Comparison of ENCODE assay signal across 12 mouse cellular contexts in genomic region chr3:82412397-82412796, GRCm38 (mm10). TPM values are rescaled to one million over a fixed set of nuclear protein-coding genes. Genes with fewer than 3 reads are reported as not detected.
DNase-seq lines count a peak whose midpoint lies in the region; ATAC-seq and TF ChIP-seq lines count a peak whose summit lies in the region.
"Had no signal": no experiment of that assay in that cellular context is flagged by ENCODE, and none has a peak within 500 bp of the region (broad histone marks: within the 10 kb centered on the region; RNA-seq: fewer than 3 reads in every experiment).

No protein-coding gene starts in this region.

- ATAC-seq in embryonic facial prominence, embryonic 11.5 days (replicated peaks; ENCODE audit: insufficient number of reproducible peaks, low FRiP score, low TSS enrichment, low read depth), result no peak
- ATAC-seq in liver, embryonic 14.5 days (ENCODE audit: insufficient read depth), result no peak
- ATAC-seq in liver, embryonic 12.5 days, result no peak
- no peak for ATAC-seq in frontal cortex, adult (ENCODE audit: low TSS enrichment)

- H3K27ac ChIP-seq in embryonic facial prominence, embryonic 11.5 days (replicated peaks; ENCODE audit: low read depth, low read length), result no peak overlapping the region
- H3K27ac ChIP-seq in embryonic facial prominence, embryonic 10.5 days (replicated peaks), result no peak overlapping the region
- H3K27ac ChIP-seq in liver, embryonic 14.5 days, result no peak overlapping the region
- H3K27ac ChIP-seq in liver, embryonic 12.5 days, result no peak overlapping the region
- H3K27ac ChIP-seq: hindbrain, embryonic 15.5 days; stomach, embryonic 15.5 days had no signal

- H3K4me1 ChIP-seq in embryonic facial prominence, embryonic 11.5 days (ENCODE audit: control insufficient read depth, insufficient read depth, low read length), result no peaks in the 10 kb centered on the region
- no peaks in the 10 kb centered on the region for H3K4me1 ChIP-seq in embryonic facial prominence, embryonic 10.5 days
- no peaks in the 10 kb centered on the region for H3K4me1 ChIP-seq in liver, embryonic 14.5 days (replicated peaks; ENCODE audit: control insufficient read depth in 2 of 2, insufficient read depth in 2 of 2, low read length in 1 of 2)
- H3K4me1 ChIP-seq in liver, embryonic 12.5 days, result no peaks in the 10 kb centered on the region
- H3K4me1 ChIP-seq: hindbrain, embryonic 15.5 days; stomach, embryonic 15.5 days had no signal

- no peak overlapping the region for H3K9ac ChIP-seq in embryonic facial prominence, embryonic 11.5 days (replicated peaks; ENCODE audit: low read length)
- H3K9ac ChIP-seq in liver, embryonic 14.5 days (replicated peaks), result no peak overlapping the region
- no peak overlapping the region for H3K9ac ChIP-seq in liver, embryonic 12.5 days
- H3K9ac ChIP-seq: hindbrain, embryonic 15.5 days; stomach, embryonic 15.5 days had no signal

- no peak for TF ChIP-seq CTCF in liver, embryonic 14.5 days (IDR thresholded peaks at IDR 0.05; ENCODE audit: low read depth)

- TF ChIP-seq EP300 in liver, embryonic 14.5 days (IDR thresholded peaks at IDR 0.05; ENCODE audit: low read depth), result no peak

- H3K4me3 ChIP-seq in embryonic facial prominence, embryonic 11.5 days (ENCODE audit: low read depth, low read length), result no peak overlapping the region
- H3K4me3 ChIP-seq in embryonic facial prominence, embryonic 10.5 days, result no peak overlapping the region
- no peak overlapping the region for H3K4me3 ChIP-seq in liver, embryonic 14.5 days (ENCODE audit: insufficient read depth in 1 of 2, low read depth in 2 of 2, low read length in 2 of 2)
- no peak overlapping the region for H3K4me3 ChIP-seq in liver, embryonic 12.5 days
- H3K4me3 ChIP-seq: hindbrain, embryonic 15.5 days; stomach, embryonic 15.5 days had no signal

- H3K36me3 ChIP-seq in embryonic facial prominence, embryonic 11.5 days (replicated peaks; ENCODE audit: control insufficient read depth, insufficient read depth, low read depth, low read length), result no peaks in the 10 kb centered on the region
- H3K36me3 ChIP-seq in embryonic facial prominence, embryonic 10.5 days (replicated peaks), result no peaks in the 10 kb centered on the region
- no peaks in the 10 kb centered on the region for H3K36me3 ChIP-seq in liver, embryonic 14.5 days (replicated peaks; ENCODE audit: control insufficient read depth, insufficient read depth, low read depth)
- no peaks in the 10 kb centered on the region for H3K36me3 ChIP-seq in liver, embryonic 12.5 days
- H3K36me3 ChIP-seq: hindbrain, embryonic 15.5 days; stomach, embryonic 15.5 days had no signal

- DNase-seq in embryonic facial prominence, embryonic 11.5 days (ENCODE audit: low spot score), result peak; percentile 79
- DNase-seq in embryonic facial prominence, embryonic 10.5 days (ENCODE audit: low spot score), result no peak
- peak in 2 of 3 experiments; percentile 1 for DNase-seq in liver, embryonic 14.5 days (ENCODE audit: low read depth in 3 of 3, low spot score in 3 of 3)
- peak; percentile 80 for DNase-seq in NIH3T3 (ENCODE audit: low read depth)
- peak; percentile 70 for DNase-seq in forelimb bud, embryonic 11.5 days (ENCODE audit: low read depth, low spot score)
- DNase-seq in cerebellum, adult 8-10 months, result no peak
- DNase-seq: adrenal gland, adult 8-10 months; cerebellum, postnatal 10 days had no signal

- no peaks in the 10 kb centered on the region for H3K9me3 ChIP-seq in embryonic facial prominence, embryonic 11.5 days (replicated peaks; ENCODE audit: control insufficient read depth, low read length)
- no peaks in the 10 kb centered on the region for H3K9me3 ChIP-seq in embryonic facial prominence, embryonic 10.5 days
- no peaks in the 10 kb centered on the region for H3K9me3 ChIP-seq in liver, embryonic 14.5 days (ENCODE audit: control insufficient read depth, low read length)
- no peaks in the 10 kb centered on the region for H3K9me3 ChIP-seq in liver, embryonic 12.5 days (replicated peaks)
- H3K9me3 ChIP-seq: hindbrain, embryonic 15.5 days; stomach, embryonic 15.5 days had no signal

- H3K27me3 ChIP-seq in embryonic facial prominence, embryonic 11.5 days (ENCODE audit: control insufficient read depth, insufficient read depth, low read length), result no peaks in the 10 kb centered on the region
- H3K27me3 ChIP-seq in embryonic facial prominence, embryonic 10.5 days (replicated peaks; ENCODE audit: low read depth, poor library complexity, severe bottlenecking), result no peaks in the 10 kb centered on the region
- no peaks in the 10 kb centered on the region for H3K27me3 ChIP-seq in liver, embryonic 14.5 days (ENCODE audit: control insufficient read depth, insufficient read depth, low read length)
- no peaks in the 10 kb centered on the region for H3K27me3 ChIP-seq in liver, embryonic 12.5 days (replicated peaks)
- H3K27me3 ChIP-seq: hindbrain, embryonic 15.5 days; stomach, embryonic 15.5 days had no signal

- no peak overlapping the region for H3K4me2 ChIP-seq in embryonic facial prominence, embryonic 11.5 days (ENCODE audit: low read depth, low read length)
- no peak overlapping the region for H3K4me2 ChIP-seq in liver, embryonic 14.5 days (ENCODE audit: low read depth)
- H3K4me2 ChIP-seq in liver, embryonic 12.5 days, result no peak overlapping the region
- H3K4me2 ChIP-seq: hindbrain, embryonic 15.5 days; stomach, embryonic 15.5 days had no signal

RNA-seq across cellular contexts. Expression of gene Map9, which starts 54.6 kb away (rescaled TPM):
- 10.0 and 13.6 TPM in 2 replicates for polyA plus RNA-seq in embryonic facial prominence, embryonic 11.5 days (2014; fragmentation: Nextera tagmentation; extraction: Ambion mirVana)
- 7.1 and 8.5 TPM in 2 replicates for polyA plus RNA-seq in embryonic facial prominence, embryonic 10.5 days (2016; fragmentation: Nextera tagmentation; extraction: Ambion mirVana)
- polyA plus RNA-seq in liver, embryonic 14.5 days (2012; rRNA removed), result 0.06 and 0.08 TPM in 2 replicates
- polyA plus RNA-seq in liver, embryonic 14.5 days (2014; fragmentation: Nextera tagmentation; extraction: Ambion mirVana), result 0.05 and 0.28 TPM in 2 replicates
- polyA plus RNA-seq in liver, embryonic 12.5 days (2016; fragmentation: Nextera tagmentation; extraction: Ambion mirVana), result 0.53 and 0.86 TPM in 2 replicates

Comparison
In these comparisons a context has a peak if more than half of its experiments do, and no peak if none do; other contexts are left out.
1. DNase-seq: peak in embryonic facial prominence, embryonic 11.5 days (single experiment), liver, embryonic 14.5 days (2 of 3), NIH3T3 (single experiment) and forelimb bud, embryonic 11.5 days (single experiment); none in embryonic facial prominence, embryonic 10.5 days (single experiment) and cerebellum, adult 8-10 months (single experiment).